Mouse (Mus musculus): Measurements from ENCODE around the gene Mgat1.
A peak's percentile ranks its signal among the peaks of the same experiment; 100 is the strongest.
"Not testable (repeated sequence)": the region's sequence is repeated elsewhere in the genome, so short reads cannot be mapped to it uniquely, and the experiment has no call there.

Gene Mgat1

GRCm38 (mm10) chr11:49243727-49244594, at the start of gene Mgat1:
Gene Mgat1, plus strand, starts transcription at chr11:49244191.
- peak; percentile 97 for DNase-seq

DNA sequence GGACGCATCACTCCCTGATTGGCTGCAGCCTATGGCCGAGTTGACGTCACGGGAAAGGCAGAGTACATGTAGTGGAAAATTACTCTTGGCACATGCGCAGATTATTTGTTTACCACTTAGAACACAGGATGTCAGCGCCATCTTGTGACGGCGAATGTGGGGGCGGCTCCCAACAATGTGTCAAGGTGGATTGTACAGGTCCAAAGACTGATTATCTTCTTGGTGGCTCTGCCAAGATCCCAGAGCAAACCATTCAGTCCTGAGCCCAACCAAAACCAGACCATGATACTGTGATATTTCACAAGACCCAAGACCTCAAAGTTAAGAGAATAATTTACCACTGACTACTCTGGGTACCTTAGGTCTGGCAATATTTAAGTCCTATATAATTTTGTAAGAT, 49.2 kb upstream of the Mgat1 start:
- DNase-seq: not testable (repeated sequence)

GRCm38 (mm10) chr11:49195819-49196322, 48.1 kb upstream of the Mgat1 start:
- peak; percentile 64 for DNase-seq

DNA sequence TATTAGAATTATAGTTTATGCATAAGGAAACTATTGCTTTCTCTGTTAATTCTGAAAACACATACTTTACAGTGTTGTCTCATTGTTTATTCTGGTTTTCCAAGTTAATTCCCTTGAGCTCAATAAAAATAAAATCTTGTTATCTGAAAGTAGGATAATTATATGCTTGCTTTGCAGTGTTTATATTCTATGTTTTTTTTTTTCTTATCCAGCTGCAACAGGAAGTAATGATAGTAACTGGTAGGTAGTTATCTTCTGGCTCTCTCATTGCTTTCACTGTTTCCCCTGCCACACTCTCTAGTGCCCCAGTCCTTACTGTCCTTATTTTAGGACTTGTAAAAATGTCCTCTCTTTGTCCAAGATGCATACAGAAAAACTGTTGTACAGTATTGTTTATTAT, 43.3 kb upstream of the Mgat1 start:
- no peak for DNase-seq

DNA sequence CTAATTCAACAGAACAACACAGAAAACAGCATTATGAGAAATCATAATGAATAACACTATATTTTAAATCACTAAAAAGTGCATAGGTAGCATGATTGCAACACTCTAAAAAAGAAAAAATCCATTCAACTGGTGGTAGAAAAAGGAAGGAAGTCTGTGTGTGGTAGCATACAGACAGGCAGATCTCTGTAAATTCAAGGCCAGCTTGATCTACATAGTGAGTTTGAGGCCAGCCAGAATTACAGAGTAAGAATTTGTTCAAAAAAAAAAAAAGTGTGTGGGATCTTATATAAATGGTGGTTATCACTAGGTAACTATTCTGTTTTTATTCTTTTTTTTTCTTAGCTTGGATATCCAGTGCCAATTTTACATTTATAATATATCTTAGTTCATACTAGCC, 42.8 kb upstream of the Mgat1 start:
- DNase-seq: no peak

DNA sequence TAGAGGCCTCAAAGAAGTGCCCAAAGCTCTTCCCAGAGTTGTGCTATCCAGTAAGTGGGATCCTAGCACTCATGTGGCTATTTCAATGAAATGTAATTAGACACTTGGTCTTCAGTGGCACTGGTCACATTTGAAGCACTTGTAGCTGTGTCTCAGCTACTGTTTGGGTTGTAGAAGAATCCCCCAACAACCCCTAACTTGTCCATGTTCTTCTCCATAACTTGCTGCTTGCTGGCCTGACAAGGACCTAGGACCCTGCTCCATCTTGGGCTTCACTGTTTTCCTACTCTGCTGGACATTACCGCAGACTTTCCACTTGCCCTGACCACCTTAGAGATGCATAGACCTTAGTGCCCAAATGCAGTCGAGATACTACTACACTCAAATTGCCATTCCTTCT, 41.9 kb upstream of the Mgat1 start:
- no peak for DNase-seq

DNA sequence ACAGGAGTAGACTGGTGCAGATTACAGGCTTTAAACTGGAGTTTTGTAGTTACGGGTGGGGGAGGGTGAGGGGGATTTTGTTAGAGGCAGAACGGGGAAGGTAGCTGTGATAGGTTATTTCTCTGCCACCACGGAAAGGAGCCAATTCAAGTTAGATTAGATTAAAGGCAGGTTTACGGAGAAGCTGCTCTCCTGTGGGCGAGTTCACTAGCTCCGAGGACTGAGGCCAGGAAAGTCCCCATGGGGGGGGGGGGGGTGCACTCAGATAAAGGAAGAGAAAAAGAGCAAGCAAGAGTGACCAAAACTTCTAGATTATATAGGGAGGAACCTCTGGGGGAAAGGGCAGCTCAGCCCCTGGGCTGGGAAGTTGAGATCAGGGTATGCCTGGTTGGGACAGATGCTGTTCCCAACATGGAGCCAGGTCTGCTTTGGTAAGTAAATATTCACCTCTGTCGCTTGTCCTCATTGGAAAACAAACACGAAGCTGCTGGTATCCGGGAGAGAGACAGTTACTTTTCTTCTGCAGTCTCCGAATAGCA, 41.4 kb upstream of the Mgat1 start:
- no peak for DNase-seq

GRCm38 (mm10) chr11:49203129-49203768, 40.7 kb upstream of the Mgat1 start, which contains the start of gene Zfp62:
Gene Zfp62, plus strand, starts transcription at chr11:49203292.
- DNase-seq: peak; percentile 95

GRCm38 (mm10) chr11:49203771-49204497, 40.1 kb upstream of the Mgat1 start:
- peak; percentile 36 for DNase-seq

DNA sequence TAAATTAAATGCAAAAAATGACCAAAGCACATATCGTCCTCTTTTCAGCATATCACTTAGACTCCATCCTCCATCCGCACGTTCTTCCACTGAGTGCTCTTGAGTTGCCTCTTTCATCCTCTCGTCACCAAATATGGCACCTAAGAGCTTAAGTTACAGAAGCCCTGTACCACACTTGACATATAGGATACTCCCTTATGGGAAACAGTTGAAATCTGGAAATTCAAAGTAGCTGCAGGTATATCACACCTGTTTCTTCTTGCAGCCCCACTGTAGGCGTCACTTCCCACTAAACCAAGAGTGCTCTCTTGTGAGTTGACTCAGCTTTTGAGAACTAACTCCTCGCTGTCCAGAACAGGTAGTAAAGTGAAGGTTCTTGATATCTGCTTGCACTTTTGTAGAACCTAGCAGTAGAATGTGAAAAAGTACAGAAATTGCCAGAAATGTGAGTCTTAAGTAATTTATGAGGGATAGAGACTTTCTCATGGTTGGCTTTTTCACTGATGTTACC, 38.9 kb upstream of the Mgat1 start:
- no peak for DNase-seq

GRCm38 (mm10) chr11:49207495-49207894, 36.5 kb upstream of the Mgat1 start:
- DNase-seq: no peak

- DNase-seq: no peak
Observed at GRCm38 (mm10) chr11:49212577-49212976, 31.4 kb upstream of the Mgat1 start.

- no peak for DNase-seq
Observed at GRCm38 (mm10) chr11:49213505-49213904, 30.5 kb upstream of the Mgat1 start.

DNA sequence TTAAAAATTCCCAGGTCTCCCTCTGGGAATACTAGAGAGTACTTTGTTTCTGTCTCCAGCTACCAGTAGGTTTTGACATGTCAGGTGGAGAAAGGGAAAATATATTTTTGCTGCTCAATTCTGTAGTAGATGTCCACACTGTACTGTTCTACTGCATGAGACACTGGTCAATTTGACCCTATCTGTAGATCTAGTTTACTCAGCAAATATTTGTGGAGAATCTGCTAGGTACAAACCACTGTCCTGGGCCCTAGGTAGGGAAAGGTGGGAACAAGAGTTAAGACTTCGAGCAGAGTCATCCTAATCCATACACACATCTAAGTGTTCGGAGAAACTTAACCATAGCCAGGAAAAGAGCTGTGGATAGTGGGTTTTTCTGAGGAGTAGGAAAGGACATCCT, 24.7 kb upstream of the Mgat1 start:
- DNase-seq: no peak

DNA sequence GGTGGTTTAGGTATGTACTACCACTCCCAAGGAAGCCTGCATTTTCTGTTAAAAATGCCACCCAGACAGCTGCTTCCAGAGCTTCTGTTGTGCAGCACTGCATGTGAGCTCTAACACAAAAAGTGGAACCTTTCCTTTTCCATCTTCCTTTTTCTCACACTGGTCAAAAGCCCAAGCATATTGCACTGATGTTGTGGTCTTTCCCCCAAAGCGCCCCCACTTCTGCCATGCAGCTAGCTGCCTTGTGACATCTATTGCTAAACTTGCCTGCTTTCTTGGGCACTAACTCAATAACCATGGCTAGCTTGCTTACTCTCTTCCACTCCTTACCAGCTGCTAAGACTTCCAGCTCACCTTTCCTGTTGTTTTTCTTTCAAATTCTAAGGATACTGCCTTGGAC, 19.5 kb upstream of the Mgat1 start:
- DNase-seq: no peak

GRCm38 (mm10) chr11:49232781-49233180, 11.2 kb upstream of the Mgat1 start:
- DNase-seq: no peak

DNA sequence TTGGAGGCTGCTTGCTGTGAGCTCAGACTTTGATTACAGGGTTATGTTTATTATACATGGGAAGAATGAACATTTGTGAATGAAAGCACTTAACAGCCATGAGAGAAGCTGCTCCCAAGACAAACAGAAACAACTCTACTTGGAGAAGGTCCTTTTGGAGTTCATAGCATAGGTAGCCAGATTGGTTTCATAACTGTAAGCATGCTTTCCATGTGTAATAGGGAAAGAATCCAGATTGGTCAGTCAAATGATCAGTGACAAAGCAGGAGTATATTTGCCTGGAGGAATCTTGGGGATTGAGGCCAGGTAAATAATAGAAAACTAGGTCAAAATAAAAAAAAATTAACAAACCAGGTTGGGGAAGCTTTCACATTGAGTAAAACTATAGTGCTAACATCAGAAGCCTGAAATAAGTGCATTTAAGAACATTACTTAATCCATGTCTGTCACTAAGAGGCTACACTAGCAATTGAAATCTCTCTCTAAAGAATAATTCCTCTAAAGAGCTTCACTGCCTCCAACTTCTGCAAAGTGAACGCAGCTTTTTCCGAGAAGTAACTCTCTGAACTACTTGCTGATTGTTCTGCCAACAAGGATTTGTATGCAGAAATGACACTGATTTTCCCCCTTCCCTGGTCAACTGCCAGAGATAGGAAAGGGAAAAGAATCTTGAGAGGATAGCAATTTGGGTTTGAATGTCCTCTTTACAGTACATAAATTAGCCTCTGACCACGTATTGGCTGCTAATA, 8.4 kb upstream of the Mgat1 start:
- DNase-seq: no peak

- peak; percentile 39 for DNase-seq
Observed at GRCm38 (mm10) chr11:49236891-49237290, 7.1 kb upstream of the Mgat1 start.

- no peak for DNase-seq
Observed at GRCm38 (mm10) chr11:49237532-49237931, 6.5 kb upstream of the Mgat1 start.

GRCm38 (mm10) chr11:49240310-49240709, 3.7 kb upstream of the Mgat1 start:
- DNase-seq: no peak

- no peak for DNase-seq
Observed at GRCm38 (mm10) chr11:49240874-49241273, 3.1 kb upstream of the Mgat1 start.

DNA sequence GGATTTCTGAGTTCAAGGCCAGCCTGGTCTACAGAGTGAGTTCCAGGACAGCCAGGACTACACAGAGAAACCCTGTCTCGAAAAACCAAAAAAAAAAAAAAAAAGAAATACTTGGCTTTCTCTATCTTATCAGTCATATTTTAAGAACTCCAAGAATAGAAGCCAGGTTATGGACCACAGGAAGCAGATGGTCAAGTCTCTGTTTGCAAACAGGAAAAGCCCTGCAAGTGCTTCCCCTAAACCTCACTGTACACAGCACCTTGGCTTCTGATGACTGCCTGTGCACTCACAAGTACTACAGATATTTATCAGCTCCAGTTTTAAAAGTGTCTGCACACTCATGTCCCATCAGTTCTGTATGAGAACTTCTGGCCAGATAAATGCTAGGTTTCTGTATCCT, 2.5 kb upstream of the Mgat1 start:
- DNase-seq: peak; percentile 42

Data from lung, postnatal 10 days (tissue).